Mouse (Mus musculus) left cerebral cortex, adult 9 months (tissue): ENCODE measurements around the gene Rbm15.
A peak's percentile ranks its signal among the peaks of the same experiment; 100 is the strongest.
"Not testable (repeated sequence)": the region's sequence is repeated elsewhere in the genome, so short reads cannot be mapped to it uniquely, and the experiment has no call there.

Experiments used
- DNase-seq, 2 experiments: peaks; one replicate each; pipeline ENCODE4 v3.0.0; 2022; ENCODE audit warnings: low spot score in 2 of 2

Rbm15 gene

GRCm38 (mm10) chr3:107330503-107331424 lies 2.7 kb downstream of the Rbm15 start:
- no peak for DNase-seq

- DNase-seq = no peak
Measured at GRCm38 (mm10) chr3:107326442-107326841, 7.0 kb downstream of the Rbm15 start.

GRCm38 (mm10) chr3:107321776-107322175 lies 11.7 kb downstream of the Rbm15 start:
- DNase-seq = no peak

- DNase-seq = no peak
Measured at GRCm38 (mm10) chr3:107321141-107321540, 12.3 kb downstream of the Rbm15 start.

DNA sequence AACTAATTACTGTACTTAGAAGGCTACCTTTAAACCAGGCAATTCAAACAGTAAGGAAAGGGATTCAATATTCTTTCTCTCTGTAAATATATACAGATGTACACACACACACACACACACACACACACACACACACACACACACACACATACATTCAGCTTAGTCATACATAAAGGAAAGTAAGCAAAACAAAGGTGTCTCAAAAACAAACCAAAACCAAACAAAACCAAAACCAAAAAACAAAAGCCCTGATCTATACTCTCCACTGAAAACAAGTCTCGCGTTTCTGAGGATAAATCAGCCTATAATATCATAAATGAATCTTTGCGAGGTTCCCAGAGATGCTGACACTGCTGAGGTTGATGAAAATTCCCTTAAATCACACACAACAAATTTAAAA lies 16.1 kb downstream of the Rbm15 start:
- DNase-seq = no peak

- not testable (repeated sequence) for DNase-seq
Measured at GRCm38 (mm10) chr3:107296917-107297316, 36.6 kb downstream of the Rbm15 start.

GRCm38 (mm10) chr3:107295672-107296360 lies 37.7 kb downstream of the Rbm15 start:
- no peak for DNase-seq

GRCm38 (mm10) chr3:107290764-107291381 lies 42.6 kb downstream of the Rbm15 start, which contains the start of gene Slc16a4:
Slc16a4 (plus strand) TSS chr3:107291230.
- no peak for DNase-seq

- no peak for DNase-seq
Measured at GRCm38 (mm10) chr3:107287346-107287745, 46.1 kb downstream of the Rbm15 start.

DNA sequence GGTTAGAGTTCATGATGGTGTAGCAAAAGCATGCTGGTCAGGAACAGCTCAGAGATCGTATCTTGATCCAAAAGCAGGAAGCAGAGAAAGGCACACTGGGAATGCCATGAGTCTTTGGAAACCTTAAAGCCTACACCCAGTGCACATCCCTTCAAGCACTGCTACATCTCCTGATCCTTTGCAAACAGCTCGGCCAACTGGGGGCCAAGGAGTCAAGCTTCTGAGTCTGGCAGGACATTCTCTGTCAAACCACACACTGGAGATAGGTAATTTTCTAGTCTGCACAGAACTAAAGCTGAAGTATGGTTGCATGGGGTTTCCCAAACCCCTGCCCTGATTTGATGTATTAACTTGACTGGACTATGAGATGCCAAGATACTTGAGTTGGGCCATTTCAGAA lies 47.4 kb downstream of the Rbm15 start:
- no peak for DNase-seq

DNA sequence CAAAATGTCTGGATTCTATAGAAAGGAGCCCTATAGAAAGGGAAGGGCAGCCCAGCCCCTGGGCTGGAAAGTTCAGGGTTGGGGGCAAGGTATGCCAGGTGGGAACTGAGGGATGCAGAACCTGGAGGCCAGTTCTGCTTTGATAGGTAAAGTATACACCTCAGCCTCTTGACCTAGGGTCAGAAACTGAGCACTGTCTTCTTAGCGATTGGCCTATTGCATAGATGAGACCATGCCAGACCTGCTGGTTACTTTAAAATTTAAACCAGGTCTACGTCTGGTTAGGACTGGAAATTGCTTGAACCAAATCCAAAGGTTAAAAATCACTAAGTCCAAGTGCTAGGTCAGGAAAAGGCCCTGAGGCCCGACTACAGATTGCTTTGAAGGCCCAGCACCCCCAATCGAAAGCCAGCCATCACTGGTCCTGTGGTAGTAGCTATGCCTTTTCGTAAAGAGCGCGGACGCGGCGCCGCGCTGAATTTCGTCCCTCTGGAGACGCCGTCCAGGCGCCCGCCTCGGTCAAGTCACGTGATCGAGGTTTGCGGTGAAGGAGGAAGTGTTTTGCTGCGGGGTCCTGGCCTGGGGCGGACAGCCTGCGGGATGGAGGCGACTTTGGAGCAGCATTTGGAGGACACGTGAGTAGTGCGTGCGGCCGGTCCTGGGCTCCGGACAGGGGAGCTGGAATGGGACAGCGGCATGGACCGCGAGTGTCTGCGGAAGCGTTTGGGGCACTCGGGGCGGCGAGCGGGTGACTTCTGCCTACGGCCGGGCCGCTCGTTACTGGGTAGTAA lies 54.8 kb downstream of the Rbm15 start, which contains the start of gene Lamtor5:
TSS of gene Lamtor5 (plus strand) at position 380 of the 791 bp plus-strand sequence.
- DNase-seq = peak; percentile 77 to 94

GRCm38 (mm10) chr3:107276626-107277025 lies 56.8 kb downstream of the Rbm15 start:
- DNase-seq = no peak

DNA sequence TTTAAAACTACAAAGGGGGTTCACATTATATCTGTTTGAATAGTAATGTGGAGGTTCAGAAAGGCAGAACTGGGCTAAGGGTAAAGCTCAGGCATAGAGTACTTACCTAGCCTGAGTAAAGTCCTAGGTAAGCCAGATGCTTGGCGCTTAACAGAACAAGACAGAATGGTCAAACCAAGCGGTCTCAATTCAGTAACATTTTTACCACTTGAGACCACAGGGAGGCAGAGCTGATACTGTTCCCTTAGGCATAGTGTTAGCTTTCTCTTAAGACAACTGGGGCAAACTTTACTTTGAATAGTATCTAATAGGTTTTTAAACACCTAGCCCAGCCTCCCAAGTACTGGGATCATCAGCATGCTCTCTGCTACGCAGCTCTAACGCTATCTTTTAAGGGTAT lies 57.5 kb downstream of the Rbm15 start:
- DNase-seq = no peak
